Mouse (Mus musculus) heart, postnatal 36 days (tissue): Measurements from ENCODE around the gene Sprr2a1. TPM values are rescaled to one million over a fixed set of nuclear protein-coding genes. Genes with fewer than 3 reads are reported as not detected.
"Not testable (repeated sequence)": the region's sequence is repeated elsewhere in the genome, so short reads cannot be mapped to it uniquely, and the experiment has no call there.

Experiments used
- DNase-seq, 2 experiments: peaks; one replicate each; pipeline ENCODE4 v3.0.0; 2021 to 2022
- intact Hi-C: fragments of 180-260 bp; cut with DNase I; formaldehyde crosslinking; loops from one replicate; pipeline ENCODE4 v1.15.1; 2025
- total RNA-seq, 2 experiments: library from RNA; stranded (reverse); gene quantifications; 2 replicates each; pipeline ENCODE4 v1.2.3; 2021

Gene Sprr2a1
- total RNA-seq: not detected

DNA sequence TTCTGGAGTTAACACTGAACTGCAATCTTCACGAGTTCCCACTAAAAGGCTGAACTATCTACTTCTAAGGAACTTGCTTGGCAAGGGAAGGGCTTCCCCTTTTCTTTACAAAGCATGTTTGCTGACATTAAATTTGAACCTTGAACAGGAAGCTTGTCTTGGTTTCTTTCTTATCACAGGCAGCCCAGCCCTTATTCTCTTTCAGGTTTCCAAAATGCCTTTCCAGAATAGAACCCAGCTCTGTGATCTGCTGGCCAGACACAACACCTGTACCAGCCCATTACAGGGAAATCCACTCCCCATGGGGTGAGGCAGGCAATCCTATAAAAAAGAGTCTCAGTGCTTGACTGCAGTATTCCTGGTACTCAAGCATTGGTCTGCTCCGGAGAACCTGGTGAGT, at the start of gene Sprr2a1, which contains the start of gene Sprr2a2:
Sprr2a1 (plus strand) TSS at position 231 of the 400 bp plus-strand sequence.
Sprr2a2 (plus strand) TSS at position 352 of the 400 bp plus-strand sequence.
- intact Hi-C loops, DNase-seq: not testable (repeated sequence)

DNA sequence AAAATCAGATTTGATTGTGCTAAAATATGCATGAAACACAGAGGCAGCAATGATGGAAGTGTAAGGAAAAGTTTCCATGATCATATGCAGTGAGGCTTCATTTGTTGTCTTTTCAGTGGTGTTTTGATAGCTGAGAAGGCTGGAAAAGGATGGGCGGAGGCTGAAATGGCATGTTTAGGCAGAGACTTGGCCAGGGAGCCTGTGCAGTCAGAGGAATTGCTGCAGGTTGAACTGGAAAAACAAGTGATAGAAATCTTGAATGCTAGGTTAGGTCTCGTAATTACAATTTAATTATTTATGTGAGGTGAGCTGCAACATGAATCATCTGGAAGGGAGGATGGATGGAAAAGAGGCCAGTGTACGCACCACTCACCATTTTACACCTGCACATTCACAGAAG, 45.8 kb upstream of the Sprr2a1 start:
- intact Hi-C loops: no loop called here

DNA sequence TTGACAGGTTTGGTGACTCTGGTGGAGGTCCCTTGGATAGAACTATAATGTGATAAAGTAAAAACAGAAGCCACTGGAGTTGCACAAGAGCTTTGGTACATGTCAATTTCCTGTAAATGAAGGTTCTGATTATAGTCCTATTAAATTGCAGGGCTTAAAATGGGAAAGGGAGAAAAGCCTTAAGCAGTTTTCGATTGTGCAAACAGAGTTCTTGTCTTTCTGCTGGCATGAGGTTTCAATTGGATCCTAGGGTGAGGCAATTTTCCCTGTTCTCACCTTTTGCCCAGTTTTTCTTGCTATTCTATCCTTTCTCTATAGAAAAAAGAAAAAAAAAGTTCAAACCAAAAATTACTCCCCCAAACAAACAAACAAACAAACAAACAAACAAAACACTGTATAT, 38.7 kb upstream of the Sprr2a1 start:
- intact Hi-C loops: no loop called here

More for the DNA sequence above, 45.8 kb upstream of the Sprr2a1 start:
- no peak for DNase-seq

DNA sequence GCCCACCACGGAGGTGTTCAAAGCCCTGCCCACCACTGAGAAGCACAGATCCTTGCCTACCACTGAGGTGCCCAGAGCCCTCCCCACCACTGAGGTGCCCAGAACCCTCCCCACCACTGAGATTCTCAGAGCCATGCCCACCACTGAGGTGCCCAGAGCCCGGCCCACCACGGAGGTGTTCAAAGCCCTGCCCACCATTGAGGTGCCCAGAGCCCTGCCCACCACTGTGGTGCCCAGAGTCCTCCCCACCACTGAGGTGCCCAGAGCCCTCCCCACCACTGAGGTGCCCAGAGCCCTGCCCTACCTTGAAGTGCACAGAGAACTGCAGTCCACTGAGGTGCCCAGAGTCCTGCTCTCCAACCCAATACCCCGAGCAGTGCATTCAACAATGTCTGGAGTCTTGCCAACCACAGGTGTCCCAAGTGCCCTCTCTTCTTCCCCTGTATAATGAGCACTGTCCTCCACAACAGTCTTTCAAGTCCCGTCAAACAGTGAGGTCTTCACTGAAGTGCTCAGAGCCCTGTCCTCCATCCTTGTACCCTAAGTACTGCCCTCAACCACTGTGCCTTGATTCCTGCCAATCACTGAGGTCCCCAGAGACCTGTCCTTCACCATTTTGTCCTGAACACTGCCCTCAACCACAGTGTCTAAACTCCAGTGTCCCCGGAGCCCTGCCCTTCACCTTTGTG, 19.9 kb upstream of the Sprr2a1 start:
- intact Hi-C loops: no loop called here
- DNase-seq: no peak

More for the DNA sequence above, 38.7 kb upstream of the Sprr2a1 start:
- no peak for DNase-seq

DNA sequence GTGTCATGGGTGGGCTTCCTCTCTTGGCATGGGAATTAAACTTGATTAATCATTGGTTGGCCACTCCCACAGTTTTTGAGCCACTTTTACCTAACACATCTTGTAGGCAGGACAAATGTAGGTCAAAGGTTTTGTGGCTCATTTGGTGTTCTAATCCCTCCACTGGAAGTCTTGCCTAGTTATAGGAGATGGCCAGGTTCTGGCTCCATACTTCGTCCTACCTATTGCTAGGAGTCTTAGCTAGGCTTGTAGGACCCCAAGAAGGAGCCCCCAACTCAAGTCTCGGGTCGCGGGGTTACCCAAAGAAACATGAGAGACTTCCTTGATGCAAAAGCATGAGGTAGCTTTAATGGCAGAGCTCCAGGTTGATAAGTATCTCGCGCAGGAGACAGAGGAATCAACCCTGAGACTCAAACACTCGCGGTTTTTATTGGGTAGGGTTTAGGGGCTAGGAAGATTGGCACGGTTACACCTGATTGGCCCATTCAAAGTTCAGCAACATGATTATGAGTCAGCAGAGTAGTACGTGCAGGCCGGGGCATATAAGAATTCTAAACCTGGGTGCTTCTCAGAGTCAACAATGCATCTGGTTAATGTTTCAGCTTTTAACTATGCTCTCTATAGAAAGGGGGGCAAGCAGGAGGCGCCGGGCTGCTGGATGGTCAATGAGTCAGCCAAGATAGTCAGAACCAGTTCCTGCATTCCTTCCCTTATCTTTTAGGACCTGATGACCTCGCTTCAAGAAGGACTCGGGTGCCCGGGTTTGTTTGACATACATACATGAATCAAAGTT, 4.3 kb upstream of the Sprr2a1 start:
- DNase-seq, intact Hi-C loops: not testable (repeated sequence)

DNA sequence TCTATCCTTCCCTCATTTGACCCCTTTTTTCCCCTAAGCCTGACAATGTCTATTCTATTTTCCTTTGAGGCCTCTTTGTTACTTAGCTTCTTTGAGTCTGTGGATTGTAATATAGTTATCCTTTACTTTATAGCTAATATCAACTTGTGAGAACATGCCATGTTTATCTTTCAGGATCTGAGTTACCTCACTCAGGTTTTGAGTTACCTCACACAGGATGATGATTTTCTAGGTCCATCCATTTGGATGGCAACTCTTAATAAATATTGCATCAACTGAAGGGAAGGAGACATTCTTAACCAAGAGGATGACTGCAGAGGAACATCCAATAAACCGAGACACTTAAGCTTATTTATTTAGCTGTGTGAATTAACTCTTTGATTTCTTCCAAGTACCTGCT, 3.5 kb upstream of the Sprr2a1 start:
- intact Hi-C loops, DNase-seq: not testable (repeated sequence)

DNA sequence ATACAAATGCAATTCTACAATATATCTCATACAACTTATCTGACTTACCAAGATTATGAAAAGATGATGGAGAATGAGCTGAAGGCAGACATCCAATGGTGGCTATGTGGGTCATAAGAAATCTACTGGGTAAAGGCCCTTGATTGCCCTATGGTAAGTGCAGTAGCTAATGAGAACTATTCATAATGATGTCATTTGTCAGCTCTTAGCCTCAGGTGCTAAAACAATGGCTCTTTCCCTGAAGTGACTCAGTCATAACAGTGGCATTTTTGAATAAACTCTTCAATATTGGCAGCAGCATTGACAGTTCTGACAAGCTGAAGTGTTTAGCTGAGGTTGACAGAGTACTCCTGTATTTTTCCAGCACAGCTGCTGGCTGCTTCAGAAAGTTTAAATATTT, 1.9 kb upstream of the Sprr2a1 start:
- not testable (repeated sequence) for DNase-seq

DNA sequence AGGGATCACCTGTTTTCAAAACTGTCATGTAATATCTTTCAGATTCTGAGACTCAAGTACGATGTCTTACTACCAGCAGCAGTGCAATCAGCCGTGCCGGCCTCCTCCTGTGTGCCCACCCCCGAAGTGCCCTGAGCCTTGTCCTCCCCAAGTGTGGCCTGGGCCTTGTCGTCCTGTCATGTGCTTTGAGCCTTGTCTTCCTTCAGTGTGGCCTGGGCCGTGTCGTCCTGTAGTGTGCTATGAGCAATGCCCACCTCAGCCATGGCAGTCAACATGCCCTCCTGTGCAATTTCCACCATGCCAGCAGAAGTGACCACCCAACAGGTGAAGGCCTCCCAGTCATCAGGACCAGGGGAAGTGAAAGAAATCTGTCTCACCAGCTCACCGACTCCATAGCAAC, 3.4 kb downstream of the Sprr2a1 start:
- intact Hi-C loops, DNase-seq: not testable (repeated sequence)

More for the DNA sequence above, 1.9 kb upstream of the Sprr2a1 start:
- intact Hi-C loops: not testable (repeated sequence)

DNA sequence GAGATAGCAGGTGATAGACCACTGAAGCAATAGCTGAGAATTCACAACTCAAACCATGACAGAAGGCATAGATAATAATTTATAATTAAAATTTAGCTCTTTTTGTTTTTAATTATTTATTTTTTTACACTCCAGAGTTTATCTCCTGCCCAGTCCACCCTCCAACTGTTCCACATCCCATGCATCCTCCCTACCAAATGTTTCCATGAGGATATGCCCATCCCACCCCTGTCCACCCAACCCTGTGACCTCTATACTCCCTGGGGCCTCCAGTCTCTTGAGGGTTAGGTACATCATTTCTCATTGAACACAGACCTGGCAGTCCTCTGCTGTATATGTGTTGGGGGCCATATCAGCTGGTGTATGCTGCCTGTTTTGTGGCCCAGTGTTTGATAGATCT, 8.1 kb downstream of the Sprr2a1 start:
- DNase-seq, intact Hi-C loops: not testable (repeated sequence)

DNA sequence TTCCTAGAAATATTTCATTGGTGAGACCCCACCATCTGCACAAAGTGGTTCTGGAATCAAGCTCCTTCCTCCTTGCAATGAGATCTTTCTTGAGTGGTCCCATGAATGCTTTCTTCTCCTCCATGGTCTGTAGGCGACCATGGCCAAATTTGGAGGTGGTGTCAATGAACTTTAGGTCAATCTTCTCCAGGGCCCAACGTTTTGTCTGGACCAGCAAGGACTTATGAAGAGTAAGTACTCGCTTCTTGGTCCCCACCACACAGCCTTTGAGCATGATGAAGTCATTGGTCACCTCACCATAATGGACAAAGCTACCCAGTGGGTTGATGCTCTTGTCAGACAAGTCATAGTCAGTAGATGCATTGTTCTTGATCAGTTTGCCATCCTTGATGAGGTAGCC, 11.8 kb downstream of the Sprr2a1 start:
- DNase-seq, intact Hi-C loops: not testable (repeated sequence)

DNA sequence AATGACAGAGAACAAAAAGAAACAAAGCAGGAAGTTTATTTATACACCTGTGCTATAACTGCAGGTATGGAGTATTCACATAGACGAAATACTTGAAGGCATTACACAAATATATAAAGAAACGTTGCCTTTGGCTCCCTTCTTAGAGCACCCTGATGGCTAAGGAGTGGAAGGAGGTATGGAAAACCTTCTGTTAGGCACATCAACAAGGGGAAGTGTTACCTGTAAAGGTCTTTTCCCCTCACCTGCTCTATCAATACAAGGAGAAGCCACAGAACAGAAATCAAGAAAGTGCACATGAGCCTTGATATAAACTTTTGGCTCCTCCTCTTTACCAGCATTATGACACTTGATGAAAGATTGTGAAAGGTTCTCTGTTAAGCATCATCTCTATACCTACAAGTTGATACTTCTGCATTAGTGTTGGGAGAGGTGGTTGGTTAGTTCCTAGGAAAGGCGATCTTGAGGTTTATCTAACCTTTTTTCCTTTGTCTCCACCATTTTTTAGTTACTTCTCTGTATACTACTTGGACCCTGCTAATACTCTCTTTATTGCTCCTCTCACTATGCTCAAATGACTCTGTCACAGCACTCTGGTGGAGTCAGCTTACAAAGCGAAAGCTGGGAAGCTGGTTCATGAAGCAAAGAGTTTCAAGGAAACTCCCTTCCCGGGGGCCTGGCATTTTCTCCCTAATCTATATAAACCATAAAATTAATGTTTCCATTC, 21.0 kb downstream of the Sprr2a1 start:
- DNase-seq, intact Hi-C loops: not testable (repeated sequence)

DNA sequence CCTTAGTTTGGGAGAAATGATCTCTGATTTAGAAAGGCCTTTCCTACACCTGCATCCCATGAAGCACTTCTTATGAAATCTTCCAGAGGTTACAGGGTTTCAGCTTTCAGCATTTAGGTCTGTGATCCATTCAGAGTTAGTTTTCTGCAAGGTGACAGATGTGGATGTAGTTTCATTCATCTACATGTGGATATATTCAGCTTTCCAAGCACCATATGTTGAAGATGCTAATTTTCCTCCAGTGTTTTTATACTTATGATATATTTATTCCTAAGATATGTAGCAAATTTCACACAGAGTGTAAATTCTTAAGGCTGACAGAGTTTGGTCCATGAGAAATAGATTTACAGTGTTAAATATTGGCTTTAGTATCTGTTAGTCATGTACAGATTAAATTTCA, 23.1 kb downstream of the Sprr2a1 start:
- DNase-seq, intact Hi-C loops: not testable (repeated sequence)

DNA sequence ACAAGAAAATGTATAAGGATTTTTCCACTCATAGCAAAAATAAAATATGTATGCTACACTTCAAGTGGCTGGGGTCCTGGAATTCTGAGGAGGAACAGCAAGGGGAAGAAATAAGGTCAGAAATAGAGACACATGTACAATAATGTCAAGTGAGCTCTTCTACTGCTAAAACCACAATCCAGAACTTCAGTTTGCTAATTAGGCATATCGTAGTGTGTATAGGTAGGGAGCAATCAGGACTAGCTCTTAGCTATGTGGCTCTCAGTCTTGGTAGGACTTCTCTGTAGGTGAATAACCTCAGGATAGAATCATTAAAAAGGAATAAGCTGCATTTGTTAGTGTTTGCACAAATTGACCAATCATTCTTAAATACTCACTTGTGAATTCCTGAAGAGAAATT, 23.6 kb downstream of the Sprr2a1 start:
- DNase-seq, intact Hi-C loops: not testable (repeated sequence)

DNA sequence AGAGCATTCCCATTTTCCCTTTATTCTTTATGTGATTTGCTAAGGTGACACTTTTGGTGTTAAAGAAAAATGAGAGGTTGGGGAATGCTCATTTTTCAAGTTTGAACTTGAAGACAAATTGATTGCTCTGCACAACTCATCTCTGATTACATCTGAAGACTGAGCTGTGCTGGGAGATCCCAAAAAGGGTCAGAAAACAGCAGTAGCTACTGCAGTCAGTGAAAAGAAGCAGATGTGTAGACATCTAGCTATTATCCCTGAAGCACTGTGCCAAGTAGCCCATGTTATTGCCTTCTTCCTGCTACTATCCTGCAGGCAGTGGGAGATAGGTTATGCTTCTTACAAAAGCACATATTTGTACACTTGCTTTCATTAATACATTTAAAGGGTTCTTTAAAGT, 29.2 kb downstream of the Sprr2a1 start:
- intact Hi-C loops, DNase-seq: not testable (repeated sequence)

DNA sequence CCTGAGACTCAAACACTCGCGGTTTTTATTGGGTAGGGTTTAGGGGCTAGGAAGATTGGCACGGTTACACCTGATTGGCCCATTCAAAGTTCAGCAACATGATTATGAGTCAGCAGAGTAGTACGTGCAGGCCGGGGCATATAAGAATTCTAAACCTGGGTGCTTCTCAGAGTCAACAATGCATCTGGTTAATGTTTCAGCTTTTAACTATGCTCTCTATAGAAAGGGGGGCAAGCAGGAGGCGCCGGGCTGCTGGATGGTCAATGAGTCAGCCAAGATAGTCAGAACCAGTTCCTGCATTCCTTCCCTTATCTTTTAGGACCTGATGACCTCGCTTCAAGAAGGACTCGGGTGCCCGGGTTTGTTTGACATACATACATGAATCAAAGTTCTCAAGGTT, 30.6 kb downstream of the Sprr2a1 start:
- DNase-seq, intact Hi-C loops: not testable (repeated sequence)

DNA sequence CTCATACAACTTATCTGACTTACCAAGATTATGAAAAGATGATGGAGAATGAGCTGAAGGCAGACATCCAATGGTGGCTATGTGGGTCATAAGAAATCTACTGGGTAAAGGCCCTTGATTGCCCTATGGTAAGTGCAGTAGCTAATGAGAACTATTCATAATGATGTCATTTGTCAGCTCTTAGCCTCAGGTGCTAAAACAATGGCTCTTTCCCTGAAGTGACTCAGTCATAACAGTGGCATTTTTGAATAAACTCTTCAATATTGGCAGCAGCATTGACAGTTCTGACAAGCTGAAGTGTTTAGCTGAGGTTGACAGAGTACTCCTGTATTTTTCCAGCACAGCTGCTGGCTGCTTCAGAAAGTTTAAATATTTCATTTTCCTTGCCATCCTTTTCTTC, 32.9 kb downstream of the Sprr2a1 start:
- DNase-seq, intact Hi-C loops: not testable (repeated sequence)

DNA sequence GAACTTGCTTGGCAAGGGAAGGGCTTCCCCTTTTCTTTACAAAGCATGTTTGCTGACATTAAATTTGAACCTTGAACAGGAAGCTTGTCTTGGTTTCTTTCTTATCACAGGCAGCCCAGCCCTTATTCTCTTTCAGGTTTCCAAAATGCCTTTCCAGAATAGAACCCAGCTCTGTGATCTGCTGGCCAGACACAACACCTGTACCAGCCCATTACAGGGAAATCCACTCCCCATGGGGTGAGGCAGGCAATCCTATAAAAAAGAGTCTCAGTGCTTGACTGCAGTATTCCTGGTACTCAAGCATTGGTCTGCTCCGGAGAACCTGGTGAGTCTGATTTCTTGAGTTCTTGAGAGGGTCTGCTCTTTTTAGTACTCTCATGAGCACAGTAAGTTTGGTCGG, 34.9 kb downstream of the Sprr2a1 start:
- DNase-seq, intact Hi-C loops: not testable (repeated sequence)

DNA sequence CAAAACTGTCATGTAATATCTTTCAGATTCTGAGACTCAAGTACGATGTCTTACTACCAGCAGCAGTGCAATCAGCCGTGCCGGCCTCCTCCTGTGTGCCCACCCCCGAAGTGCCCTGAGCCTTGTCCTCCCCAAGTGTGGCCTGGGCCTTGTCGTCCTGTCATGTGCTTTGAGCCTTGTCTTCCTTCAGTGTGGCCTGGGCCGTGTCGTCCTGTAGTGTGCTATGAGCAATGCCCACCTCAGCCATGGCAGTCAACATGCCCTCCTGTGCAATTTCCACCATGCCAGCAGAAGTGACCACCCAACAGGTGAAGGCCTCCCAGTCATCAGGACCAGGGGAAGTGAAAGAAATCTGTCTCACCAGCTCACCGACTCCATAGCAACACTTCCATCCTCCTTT, 38.3 kb downstream of the Sprr2a1 start:
- intact Hi-C loops, DNase-seq: not testable (repeated sequence)

DNA sequence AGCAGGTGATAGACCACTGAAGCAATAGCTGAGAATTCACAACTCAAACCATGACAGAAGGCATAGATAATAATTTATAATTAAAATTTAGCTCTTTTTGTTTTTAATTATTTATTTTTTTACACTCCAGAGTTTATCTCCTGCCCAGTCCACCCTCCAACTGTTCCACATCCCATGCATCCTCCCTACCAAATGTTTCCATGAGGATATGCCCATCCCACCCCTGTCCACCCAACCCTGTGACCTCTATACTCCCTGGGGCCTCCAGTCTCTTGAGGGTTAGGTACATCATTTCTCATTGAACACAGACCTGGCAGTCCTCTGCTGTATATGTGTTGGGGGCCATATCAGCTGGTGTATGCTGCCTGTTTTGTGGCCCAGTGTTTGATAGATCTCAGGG, 42.9 kb downstream of the Sprr2a1 start:
- DNase-seq, intact Hi-C loops: not testable (repeated sequence)

DNA sequence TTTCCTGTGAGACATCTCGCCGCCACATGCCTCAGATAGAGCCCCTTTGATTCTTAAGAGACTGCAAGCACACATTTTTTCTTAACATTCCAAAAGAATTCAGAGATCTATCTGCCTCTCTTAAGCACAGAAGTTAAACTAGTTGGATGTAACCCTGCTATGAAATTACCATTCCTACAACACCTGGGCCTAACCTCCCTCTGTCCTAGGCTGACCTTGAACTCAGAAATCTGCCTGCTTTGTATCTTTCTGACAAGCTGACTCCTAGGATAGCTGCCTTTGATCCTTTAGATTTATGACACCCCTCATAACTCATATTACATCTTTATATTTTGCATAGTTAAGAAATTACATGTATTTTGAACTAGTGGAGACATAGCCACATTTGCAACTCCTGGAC, 47.9 kb downstream of the Sprr2a1 start:
- DNase-seq, intact Hi-C loops: not testable (repeated sequence)
